Mouse (Mus musculus) heart, postnatal 10 days (tissue): ENCODE results near the gene Soat2. TPM values are rescaled to one million over a fixed set of nuclear protein-coding genes. Genes with fewer than 3 reads are reported as not detected.
A peak's percentile ranks its signal among the peaks of the same experiment; 100 is the strongest.

Source experiments
- DNase-seq, 2 experiments: peaks; one replicate each; pipeline ENCODE4 v3.0.0; 2021
- intact Hi-C: fragments of 180-260 bp; cut with DNase I; formaldehyde crosslinking; loops from one replicate; pipeline ENCODE4 v1.15.1; 2025
- total RNA-seq, 2 experiments: library from RNA; stranded (reverse); gene quantifications; 2 replicates each; pipeline ENCODE4 v1.2.3; 2021

The Soat2 gene
- total RNA-seq, 2 experiments from 2014 or later = 0.20 TPM; not detected in 1

DNA sequence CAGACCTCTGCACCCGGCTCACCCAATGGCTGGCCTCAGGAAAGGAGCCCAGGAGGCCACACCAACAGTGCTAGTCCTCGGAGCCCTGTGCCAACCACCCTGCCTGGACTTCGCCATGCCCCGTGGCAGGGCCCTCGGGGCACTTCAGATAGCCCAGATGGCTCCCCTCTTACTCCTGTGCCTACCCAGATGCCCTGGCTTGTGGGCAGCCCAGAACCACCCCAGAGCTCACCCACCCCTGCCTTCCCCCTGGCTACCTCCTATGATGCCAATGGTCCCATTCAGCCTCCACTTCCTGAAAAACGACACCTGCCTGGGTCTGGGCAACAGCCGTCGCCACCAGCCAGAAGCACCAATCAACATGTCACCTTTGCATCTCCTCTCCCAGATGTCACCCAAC lies 37.5 kb upstream of the Soat2 start:
- DNase-seq = no peak
- intact Hi-C loops = no loop called here

DNA sequence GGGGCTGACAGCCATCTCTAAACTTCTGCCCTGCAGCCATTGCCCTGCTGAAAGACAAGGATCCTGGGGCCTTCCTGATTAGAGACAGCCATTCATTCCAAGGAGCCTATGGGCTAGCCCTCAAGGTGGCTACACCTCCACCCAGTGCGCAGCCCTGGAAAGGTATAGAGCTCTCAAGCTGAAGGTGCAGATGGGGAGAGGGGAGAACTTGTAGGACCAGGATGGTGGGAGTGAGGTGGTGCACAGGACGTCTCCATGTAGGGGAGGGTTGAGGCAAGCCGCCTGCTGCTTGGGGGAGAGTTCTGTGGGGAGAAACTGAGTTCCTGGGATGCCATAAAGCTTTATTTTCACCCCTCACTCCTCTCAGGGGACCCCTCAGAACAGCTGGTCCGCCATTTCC lies 36.7 kb upstream of the Soat2 start:
- intact Hi-C loops = no loop called here
- DNase-seq = no peak

DNA sequence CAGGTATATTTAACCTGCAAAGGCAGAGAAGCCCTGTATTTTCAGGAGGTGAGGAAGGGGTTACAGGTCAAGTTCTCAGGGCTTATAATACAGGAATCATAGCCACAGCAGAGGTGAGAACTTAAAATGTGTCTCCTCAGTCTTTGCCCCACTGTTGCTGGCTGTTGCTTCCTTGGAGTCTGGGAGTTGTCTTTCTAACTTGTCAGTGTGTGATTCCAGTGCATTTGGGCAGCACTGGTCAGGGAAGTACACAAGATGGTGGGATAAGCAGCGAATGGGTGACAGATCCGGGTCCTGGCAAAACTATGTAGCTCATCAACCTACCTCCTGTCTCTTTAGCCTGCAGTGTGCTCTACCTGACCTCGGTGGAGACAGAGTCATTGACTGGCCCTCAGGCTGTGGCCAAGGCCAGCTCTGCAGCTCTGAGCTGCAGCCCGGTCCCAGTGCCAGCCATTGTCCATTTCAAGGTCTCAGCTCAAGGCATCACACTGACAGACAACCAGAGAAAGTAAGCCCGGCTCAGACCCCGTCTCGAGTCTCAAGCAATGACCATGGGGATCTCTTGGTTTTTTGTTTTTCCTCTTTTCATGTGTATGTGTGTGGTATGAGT lies 35.6 kb upstream of the Soat2 start:
- no peak for DNase-seq
- intact Hi-C loops = loop anchor here (5.0 kb wide), 1 partner anchor 108 kb away; no protein-coding TSS in a partner anchor

GRCm38 (mm10) chr15:102115731-102116231 lies 34.5 kb upstream of the Soat2 start:
- intact Hi-C loops = loop anchor here (5.0 kb wide), 1 partner anchor 107 kb away; no protein-coding TSS in a partner anchor
- peak in 1 of 2 experiments; percentile 21 for DNase-seq

DNA sequence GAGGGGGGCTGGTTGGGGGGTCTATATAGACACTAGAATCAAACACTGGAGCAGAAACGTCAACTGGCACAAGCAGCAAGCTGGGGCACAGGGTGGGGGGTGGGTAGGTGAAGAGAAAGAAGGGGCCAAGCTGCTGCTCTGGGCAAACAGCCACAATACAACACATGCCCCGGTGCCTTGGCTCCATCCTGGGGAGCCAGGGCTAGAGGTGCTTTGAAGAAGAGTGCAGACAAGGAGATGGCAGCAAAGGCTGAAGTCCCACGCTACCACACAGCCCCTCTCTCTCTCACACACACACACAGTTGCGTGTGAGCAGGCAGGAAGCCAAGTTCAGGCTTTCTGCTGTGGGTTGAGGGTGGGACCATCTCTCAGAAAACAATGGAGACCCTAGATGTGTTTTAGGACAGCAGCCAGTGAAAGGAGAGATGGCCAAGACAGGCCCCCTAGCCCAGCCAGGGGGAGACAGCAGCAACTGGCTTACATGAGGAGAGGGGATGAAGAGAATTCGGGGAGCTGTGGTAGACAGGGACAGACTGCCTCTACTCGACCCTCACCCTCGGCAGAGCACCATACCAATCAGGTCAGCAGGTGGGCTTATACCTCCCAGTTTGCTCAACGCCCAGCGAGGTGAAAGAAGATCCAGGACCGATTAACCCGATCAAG lies 33.4 kb upstream of the Soat2 start:
- intact Hi-C loops = loop anchor here (1.0 to 5.0 kb wide), 2 partner anchors 30 to 105 kb away; no protein-coding TSS in a partner anchor
- DNase-seq = peak; percentile 11 to 39

DNA sequence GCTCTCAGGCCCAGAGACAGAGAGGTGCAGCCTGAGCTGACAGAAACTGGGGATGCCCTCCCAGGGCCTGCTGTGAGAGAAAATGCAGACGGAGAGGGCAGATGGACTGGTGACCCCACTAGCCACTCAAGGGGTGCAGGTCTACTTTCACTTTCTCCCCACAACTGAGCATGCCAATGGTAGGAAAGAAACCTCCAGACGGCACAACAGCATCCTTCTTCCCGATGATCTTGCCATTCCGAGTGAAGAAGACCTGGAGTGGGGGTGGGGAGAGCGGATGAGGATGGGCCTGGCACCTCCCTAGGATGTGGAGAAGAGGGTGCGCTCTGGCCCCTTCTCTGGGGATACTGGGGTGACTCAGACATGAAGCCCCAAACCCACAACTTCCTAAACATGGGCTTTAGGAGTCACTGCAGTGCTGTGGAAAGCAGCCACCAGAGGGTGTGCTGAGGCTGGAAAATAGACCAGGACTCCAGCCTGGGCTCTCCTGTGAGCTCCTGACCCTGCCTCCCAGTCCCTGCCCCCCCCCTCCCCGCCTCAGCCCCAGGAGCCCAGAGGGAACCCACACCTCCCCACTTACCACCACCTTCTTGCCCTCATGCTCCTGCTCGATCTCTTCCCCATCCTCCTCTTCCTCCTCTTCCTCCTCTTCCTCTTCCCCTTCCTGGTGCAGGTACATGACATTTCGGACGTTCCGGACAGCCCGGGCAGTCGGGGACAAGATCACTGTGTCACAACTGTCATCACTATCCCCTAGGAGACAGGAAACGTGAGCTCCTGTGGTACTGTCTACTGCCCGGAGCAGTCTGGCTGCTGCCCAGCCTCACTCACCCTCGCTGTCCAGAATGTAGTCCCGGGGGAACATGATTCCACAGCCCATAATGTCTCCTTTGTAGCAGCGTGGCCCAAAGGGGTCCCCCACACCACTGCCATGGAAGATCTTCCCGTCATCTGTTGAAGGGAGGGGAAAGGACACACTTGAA lies 32.6 kb upstream of the Soat2 start:
- DNase-seq = peak; percentile 57 to 58
- intact Hi-C loops = loop anchor here (1.0 to 5.0 kb wide), 2 partner anchors 30 to 105 kb away; no protein-coding TSS in a partner anchor

- DNase-seq = no peak
- intact Hi-C loops = loop anchor here (5.0 kb wide), 1 partner anchor 104 kb away; no protein-coding TSS in a partner anchor
Observed at GRCm38 (mm10) chr15:102118591-102118990, 31.7 kb upstream of the Soat2 start.

DNA sequence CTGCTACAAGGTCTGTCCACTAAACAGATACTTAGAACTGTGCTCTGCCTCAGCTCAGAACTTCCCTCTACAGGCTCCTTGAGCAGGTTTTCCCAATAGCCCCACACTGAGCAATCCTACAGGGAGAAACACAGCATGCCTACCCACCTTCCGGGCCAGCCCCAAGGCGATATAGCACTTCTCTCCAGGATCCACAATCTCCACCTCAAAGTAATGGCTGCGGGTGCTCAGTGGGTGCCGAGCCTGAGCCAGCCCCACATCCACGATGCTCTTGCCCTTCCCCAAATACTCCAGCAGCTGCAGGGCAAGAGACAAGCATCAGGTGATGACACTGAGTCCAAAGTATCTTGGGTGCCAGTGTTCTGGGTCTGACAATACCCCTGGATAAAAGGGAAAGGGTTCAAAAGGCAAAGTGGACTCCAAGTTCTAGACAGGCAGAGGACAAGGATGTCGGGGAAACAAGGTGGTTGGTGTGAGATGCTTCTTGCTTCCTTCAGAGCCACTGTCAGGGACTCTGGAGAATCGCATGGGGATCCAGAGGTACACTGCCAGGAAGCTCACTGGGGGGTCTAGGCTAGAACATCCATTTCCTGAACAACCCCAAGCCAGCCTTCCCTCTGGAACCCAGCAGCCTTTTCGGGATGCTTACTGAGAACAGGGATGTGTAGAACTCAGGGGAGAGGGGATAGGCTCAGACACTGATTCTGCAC lies 31.1 kb upstream of the Soat2 start:
- DNase-seq = no peak
- intact Hi-C loops = loop anchor here (5.0 kb wide), 1 partner anchor 103 kb away; no protein-coding TSS in a partner anchor

- intact Hi-C loops = loop anchor here (5.0 kb wide), 1 partner anchor 102 kb away; no protein-coding TSS in a partner anchor
- DNase-seq = peak; percentile 46 to 54
Observed at GRCm38 (mm10) chr15:102119831-102120170, 30.5 kb upstream of the Soat2 start.

DNA sequence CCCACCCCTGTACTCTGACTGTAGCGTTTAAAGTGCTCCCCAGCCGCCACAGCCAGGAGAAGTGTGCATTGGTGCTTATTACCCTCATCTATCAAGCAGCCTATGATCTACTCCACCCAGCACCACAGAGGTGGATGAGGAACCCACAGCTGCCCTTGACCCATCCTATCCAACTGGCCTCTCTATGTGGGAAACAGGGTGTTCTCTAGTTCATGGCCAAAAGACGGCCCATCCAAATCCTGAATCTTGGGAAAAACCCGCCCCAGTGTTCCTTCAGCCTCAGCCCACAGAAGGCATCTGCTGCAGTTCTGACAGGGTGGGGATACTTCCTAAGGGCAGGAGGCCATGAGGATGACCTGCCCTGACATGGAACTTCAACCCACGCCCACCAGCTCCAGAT lies 29.8 kb upstream of the Soat2 start:
- intact Hi-C loops = no loop called here
- DNase-seq = peak; percentile 54 to 57

DNA sequence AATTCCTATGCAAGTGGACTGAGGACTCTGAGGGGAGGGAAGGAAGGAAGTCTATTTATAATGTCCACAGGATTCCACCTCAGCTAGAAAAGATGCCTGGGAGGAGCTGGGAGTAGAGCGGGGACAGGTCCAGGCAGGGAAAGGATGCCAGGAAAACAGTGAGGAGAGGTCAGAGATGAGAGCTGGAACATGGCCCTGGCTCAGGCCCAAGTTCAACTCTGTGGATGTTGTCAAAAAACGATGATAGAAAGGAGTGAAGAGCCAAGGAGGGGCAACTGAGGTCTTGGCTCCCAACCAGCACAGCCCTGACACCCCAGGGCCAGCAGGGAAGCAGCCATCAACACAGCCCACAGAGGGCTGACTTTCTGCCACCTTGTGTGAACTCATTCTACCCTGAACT lies 24.0 kb upstream of the Soat2 start:
- intact Hi-C loops = no loop called here
- DNase-seq = peak; percentile 77 to 81

- DNase-seq = no peak
- intact Hi-C loops = no loop called here
Observed at GRCm38 (mm10) chr15:102133314-102133713, 17.0 kb upstream of the Soat2 start.

GRCm38 (mm10) chr15:102134709-102135108 lies 15.6 kb upstream of the Soat2 start:
- intact Hi-C loops = no loop called here

GRCm38 (mm10) chr15:102135522-102136128 lies 14.7 kb upstream of the Soat2 start:
- intact Hi-C loops = no loop called here
- DNase-seq = no peak

More at GRCm38 (mm10) chr15:102134709-102135108, 15.6 kb upstream of the Soat2 start:
- no peak for DNase-seq

- intact Hi-C loops = no loop called here
- DNase-seq = peak; percentile 99
Observed at GRCm38 (mm10) chr15:102136129-102136758, 14.1 kb upstream of the Soat2 start, which contains the start of gene Spryd3. Gene Spryd3 (minus strand): TSS chr15:102136234.

- intact Hi-C loops = no loop called here
Observed at GRCm38 (mm10) chr15:102141120-102141519, 9.2 kb upstream of the Soat2 start.

DNA sequence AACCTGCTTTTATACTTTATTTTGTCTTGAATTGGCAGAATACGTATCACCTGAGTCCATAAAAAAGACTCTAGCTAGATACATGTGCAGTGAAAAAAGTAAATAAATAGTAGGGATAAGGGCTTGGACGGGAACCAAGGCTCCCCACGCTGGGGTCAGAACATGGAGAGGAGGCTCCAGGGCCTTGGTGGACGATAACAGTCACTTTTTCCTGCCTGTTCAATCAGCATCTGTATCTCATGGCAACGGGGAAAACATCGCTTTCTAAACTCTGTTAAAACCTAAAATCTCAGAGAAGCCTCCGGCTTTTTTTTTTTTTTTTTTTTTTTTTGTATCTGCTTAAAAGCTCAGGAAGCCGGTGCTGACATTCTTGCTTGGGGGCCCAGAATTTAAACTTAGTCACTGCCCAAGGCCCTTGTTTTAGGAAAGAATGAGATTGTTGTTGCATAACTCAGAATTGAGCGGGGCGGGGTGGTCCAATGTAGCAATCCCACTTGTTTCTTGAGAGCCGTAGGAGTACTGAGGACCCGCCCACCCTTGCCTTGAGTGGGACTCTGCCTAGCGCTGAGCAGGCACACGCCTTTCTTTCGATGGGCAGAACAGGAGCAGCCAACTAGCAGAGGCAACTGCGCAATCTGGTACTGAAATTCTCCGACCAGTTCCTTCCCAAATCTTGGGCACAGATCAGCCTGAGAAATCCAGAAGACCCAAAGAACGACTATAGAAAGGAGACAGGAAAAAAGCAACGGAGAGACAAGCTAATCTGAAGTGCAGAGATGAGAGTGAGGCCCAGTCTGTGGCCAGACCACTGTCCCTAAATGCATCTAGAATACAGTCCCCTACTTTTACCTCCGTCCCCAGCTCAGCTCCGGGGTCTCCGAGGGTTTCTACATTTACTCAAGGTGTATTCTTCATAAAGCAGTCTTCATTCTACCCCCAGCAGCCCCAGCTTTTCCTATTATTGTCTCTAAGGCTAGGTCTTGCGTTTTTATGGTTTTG lies 7.1 kb upstream of the Soat2 start:
- intact Hi-C loops = no loop called here
- peak; percentile 54 to 59 for DNase-seq

More at GRCm38 (mm10) chr15:102141120-102141519, 9.2 kb upstream of the Soat2 start:
- no peak for DNase-seq

GRCm38 (mm10) chr15:102144274-102144711 lies 6.0 kb upstream of the Soat2 start, which contains the start of gene Igfbp6:
Gene Igfbp6 (plus strand): TSS chr15:102144362.
- intact Hi-C loops = no loop called here
- peak in 1 of 2 experiments; percentile 25 for DNase-seq
